Mouse (Mus musculus) midbrain, embryonic 11.5 days (tissue): ENCODE measurements around the gene Gng13. TPM values are rescaled to one million over a fixed set of nuclear protein-coding genes. Genes with fewer than 3 reads are reported as not detected.

Experiments
- ATAC-seq: fragments of 200-750 bp; cut with Nextera tagmentation; 2 replicates; pipeline ENCODE4 v1.8.0; 2017; ENCODE audit warnings: moderate TSS enrichment, moderate library complexity; ENCODE audit not compliant: low FRiP score
- DNase-seq: peaks from one replicate; pipeline ENCODE4 v3.0.0; 2015; ENCODE audit warnings: low spot score; ENCODE audit errors: missing footprints
- H3K27ac ChIP-seq: fragments of 300-500 bp; sonication (generic); 2 replicates; pipeline ENCODE4 v1.5.1; 2014; ENCODE audit warnings: low read depth, low read length
- H3K27me3 ChIP-seq: fragments of 300-500 bp; sonication (generic); 2 replicates; pipeline ENCODE4 v1.6.1; 2014; ENCODE audit warnings: mild to moderate bottlenecking, low read length, moderate library complexity, mixed read lengths; ENCODE audit not compliant: control insufficient read depth, insufficient read depth
- H3K36me3 ChIP-seq: fragments of 300-500 bp; sonication (generic); 2 replicates; pipeline ENCODE4 v1.6.1; 2014; ENCODE audit warnings: mild to moderate bottlenecking, low read length, moderate library complexity, mixed read lengths; ENCODE audit not compliant: control insufficient read depth, insufficient read depth
- H3K4me1 ChIP-seq: fragments of 300-500 bp; sonication (generic); 2 replicates; pipeline ENCODE4 v1.6.1; 2014; ENCODE audit warnings: low read length; ENCODE audit not compliant: control insufficient read depth, insufficient read depth
- H3K4me2 ChIP-seq: fragments of 300-500 bp; sonication (generic); 2 replicates; pipeline ENCODE4 v1.6.1; 2014; ENCODE audit warnings: mild to moderate bottlenecking, moderate library complexity
- H3K4me3 ChIP-seq: fragments of 300-500 bp; sonication (generic); 2 replicates; pipeline ENCODE4 v1.5.1; 2014; ENCODE audit warnings: low read depth, low read length
- H3K9ac ChIP-seq: fragments of 300-500 bp; sonication (generic); 2 replicates; pipeline ENCODE4 v1.6.1; 2014; ENCODE audit warnings: low read length
- H3K9me3 ChIP-seq: fragments of 300-500 bp; sonication (generic); 2 replicates; pipeline ENCODE4 v1.6.1; 2016; ENCODE audit warnings: low read length; ENCODE audit not compliant: control insufficient read depth
- WGBS: fragments of 180-500 bp; shearing (Covaris S2); extraction: QIAGEN DNeasy Blood & Tissue Kit; methylation state at CpG from one replicate; pipeline ENCODE4 v1.1.7; 2014; 5-methylcytosine and 5-hydroxymethylcytosine counted together
- polyA plus RNA-seq: library from polyadenylated mRNA; unstranded; fragments of >200 nt; fragmentation: Nextera tagmentation; extraction: Ambion mirVana; gene quantifications from 2 replicates; pipeline ENCODE4 v1.2.1, GENCODE M21; 2014

Gene Gng13
- polyA plus RNA-seq, 1 experiment from 2014 or later, result 1.3 TPM

DNA sequence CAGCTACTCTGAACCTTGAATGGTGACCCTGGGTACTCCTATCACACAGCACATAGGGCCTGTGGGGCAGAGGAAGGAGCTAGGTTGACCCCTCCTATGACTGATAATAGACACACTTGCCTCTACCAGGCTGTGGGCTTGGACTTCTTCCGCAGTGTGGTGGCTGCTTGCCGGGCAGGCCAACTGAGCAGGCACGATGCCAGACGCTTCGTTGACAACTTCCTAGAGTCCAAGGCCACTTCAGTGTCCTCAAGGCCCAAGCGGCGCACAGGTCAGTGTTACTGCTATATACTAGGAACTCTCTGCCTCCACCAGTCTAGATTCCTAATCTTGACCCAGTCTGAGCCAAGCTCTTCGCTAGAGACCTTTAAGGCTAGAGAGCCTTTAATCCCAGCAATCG, 26.9 kb downstream of the Gng13 start:
- 96% methylated on average over 9 of the region's 9 CpGs for WGBS
- Histone ChIP-seq H3K4me1 (no peaks in the 10 kb centered on the region), H3K27ac (no peak overlapping the region), H3K9ac (no peak overlapping the region), H3K4me2 (no peak overlapping the region), H3K36me3 (no peaks in the 10 kb centered on the region), H3K4me3 (no peak overlapping the region), H3K9me3 (no peaks in the 10 kb centered on the region), H3K27me3 (no peaks in the 10 kb centered on the region)
- DNase-seq, result no peak
- no peak for ATAC-seq

DNA sequence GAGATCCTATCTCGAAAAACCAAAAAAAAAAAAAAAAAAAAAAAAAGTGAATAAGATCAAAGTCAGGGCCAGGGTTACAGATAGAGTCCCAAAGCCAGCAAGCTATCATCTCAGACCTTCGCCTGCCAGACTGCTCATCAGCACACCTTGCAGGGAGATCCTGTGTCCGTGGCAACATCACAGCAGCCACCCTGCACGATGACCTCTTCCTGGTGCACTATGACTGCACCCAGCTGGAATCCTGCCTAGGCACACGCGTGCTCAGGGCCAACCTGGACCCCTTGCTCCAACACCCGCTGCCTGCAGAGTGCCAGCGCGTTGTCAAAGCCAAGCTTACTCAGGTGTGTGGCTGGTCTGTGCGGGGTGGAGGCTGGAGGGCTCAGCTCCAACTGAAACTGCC, 27.3 kb downstream of the Gng13 start:
- 82% methylated on average over 10 of the region's 10 CpGs for WGBS
- no peak for ATAC-seq
- Histone ChIP-seq H3K4me3 (no peak overlapping the region), H3K36me3 (no peaks in the 10 kb centered on the region), H3K4me1 (no peaks in the 10 kb centered on the region), H3K27ac (no peak overlapping the region), H3K9me3 (no peaks in the 10 kb centered on the region), H3K9ac (no peak overlapping the region), H3K27me3 (no peaks in the 10 kb centered on the region), H3K4me2 (no peak overlapping the region)
- no peak for DNase-seq

DNA sequence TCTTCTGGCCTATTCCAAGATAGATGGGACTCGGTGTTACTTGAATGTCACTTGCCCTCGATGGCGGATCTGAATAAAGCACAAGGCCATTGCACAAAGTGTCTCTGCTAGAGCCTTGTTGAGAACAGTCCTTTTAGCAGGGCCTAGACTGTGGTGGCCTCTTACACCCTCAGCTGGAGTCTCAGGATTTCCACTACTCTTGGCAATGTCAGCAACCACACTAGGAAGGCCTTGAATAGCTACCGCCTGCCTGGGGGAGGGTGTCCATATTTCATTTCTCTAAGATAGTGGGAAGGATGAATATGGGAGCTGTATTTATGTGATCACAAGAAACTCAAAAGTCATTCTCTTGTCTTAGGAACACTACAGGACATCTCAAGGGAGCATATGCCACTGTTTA, 31.3 kb downstream of the Gng13 start:
- no peak overlapping the region for H3K4me2 ChIP-seq
- H3K9me3 ChIP-seq, result no peaks in the 10 kb centered on the region
- H3K36me3 ChIP-seq, result no peaks in the 10 kb centered on the region
- DNase-seq, result no peak
- H3K4me3 ChIP-seq, result no peak overlapping the region
- H3K27me3 ChIP-seq, result no peaks in the 10 kb centered on the region
- H3K27ac ChIP-seq, result no peak overlapping the region
- 88% methylated on average over 4 of the region's 4 CpGs for WGBS
- no peak for ATAC-seq
- no peak overlapping the region for H3K9ac ChIP-seq
- no peaks in the 10 kb centered on the region for H3K4me1 ChIP-seq

DNA sequence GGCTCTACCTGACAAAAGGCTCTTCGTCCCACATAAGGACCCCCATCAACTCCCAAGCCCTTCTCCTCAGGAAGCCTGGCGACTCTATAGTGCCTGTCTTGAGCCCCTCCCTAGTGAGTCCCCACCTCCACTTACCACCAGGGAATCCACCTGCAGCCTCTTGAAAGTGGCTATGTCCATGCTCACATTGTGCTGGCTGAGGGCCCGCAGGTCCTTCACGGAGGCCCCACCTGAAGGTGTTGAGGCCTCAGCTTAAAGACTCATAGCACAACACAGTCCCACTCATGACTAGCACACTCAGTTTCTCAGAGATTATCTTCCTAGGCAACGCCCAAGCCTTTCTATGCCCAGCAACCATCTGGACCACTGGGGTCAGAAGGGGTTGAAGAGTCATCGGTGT, 32.3 kb downstream of the Gng13 start:
- Histone ChIP-seq H3K4me3 (no peak overlapping the region), H3K4me2 (no peak overlapping the region), H3K4me1 (no peaks in the 10 kb centered on the region), H3K9ac (no peak overlapping the region), H3K36me3 (no peaks in the 10 kb centered on the region), H3K9me3 (no peaks in the 10 kb centered on the region), H3K27me3 (no peaks in the 10 kb centered on the region), H3K27ac (no peak overlapping the region)
- WGBS, result 76% methylated on average over 6 of the region's 6 CpGs
- ATAC-seq (no peak), DNase-seq (peak; percentile 4)

DNA sequence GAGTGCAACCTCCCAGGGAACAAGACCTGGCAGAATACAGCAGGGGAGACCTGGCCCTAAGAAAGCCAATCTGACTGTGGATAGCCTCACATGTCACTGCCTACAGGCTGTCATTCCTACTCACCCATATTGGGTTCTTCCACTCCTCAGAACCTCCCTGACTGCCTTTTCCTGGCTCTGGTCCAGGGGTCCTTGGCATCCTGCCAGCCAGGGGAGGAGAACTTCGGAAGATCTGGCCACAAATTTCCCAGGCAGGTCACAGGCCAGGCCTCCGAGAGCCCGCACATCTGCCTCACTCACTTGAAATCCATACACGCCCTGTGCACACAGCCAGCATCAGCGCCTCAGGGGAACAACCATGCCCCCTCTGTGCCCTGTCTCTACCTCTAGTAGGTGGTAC, 34.5 kb downstream of the Gng13 start:
- Histone ChIP-seq H3K4me1 (no peaks in the 10 kb centered on the region), H3K9me3 (no peaks in the 10 kb centered on the region), H3K36me3 (no peaks in the 10 kb centered on the region), H3K27ac (no peak overlapping the region), H3K4me3 (no peak overlapping the region), H3K27me3 (no peaks in the 10 kb centered on the region), H3K9ac (no peak overlapping the region), H3K4me2 (no peak overlapping the region)
- ATAC-seq (no peak), DNase-seq (peak; percentile 17)
- WGBS, result 72% methylated on average over 5 of the region's 5 CpGs

DNA sequence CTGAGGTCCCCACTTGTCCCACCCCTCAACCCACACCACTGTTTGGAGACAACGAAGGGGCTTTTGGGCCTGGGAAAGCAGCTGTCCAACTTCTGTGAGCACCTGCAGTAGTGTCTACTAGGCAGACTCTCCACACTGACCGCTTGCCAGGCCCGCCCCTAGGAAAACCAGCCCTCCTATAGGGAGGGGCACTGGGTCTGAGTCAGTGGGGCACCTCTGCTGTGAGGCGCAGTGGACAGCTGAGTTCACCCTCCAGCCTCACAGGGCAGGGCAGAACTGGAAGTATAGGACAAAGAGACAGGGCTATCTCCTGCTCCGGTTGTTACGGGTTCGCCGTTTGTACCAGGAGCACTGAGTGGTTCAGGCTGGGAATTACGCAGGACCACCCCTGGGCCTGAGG, 37.3 kb downstream of the Gng13 start, which contains the start of gene Msln:
TSS of gene Msln (minus strand) at position 138 of the 400 bp plus-strand sequence.
- Histone ChIP-seq H3K27me3 (no peaks in the 10 kb centered on the region), H3K4me2 (no peak within 1 kb of the TSS), H3K9me3 (no peaks in the 10 kb centered on the region), H3K27ac (no peak within 1 kb of the TSS), H3K4me1 (no peaks in the 10 kb centered on the region), H3K4me3 (no peak within 1 kb of the TSS), H3K36me3 (no peaks in the 10 kb centered on the region), H3K9ac (no peak within 1 kb of the TSS; the same call in 1 of the 2 replicates)
- DNase-seq, result no peak
- 87% methylated on average over 9 of the region's 9 CpGs for WGBS
- no peak for ATAC-seq

DNA sequence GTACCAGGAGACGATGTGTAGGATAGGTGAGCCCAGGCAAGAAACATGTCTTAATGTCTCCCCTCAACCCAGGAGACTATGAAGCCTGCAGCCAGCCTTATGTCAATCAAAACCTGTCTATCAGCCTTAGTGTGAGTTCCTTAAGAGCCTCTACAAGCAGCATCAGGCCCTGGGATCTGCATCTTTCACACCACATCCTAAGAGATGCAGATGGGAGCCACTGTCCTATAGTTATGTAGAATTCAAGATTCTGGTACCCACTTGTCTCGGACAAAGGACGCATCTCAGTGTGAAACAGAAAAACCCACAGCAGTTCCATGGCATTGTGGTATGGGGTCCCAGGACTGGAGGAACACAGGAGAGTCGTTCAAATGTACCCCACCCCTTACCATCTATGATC, 38.1 kb downstream of the Gng13 start:
- Histone ChIP-seq H3K9me3 (no peaks in the 10 kb centered on the region), H3K4me1 (no peaks in the 10 kb centered on the region), H3K27me3 (no peaks in the 10 kb centered on the region), H3K36me3 (no peaks in the 10 kb centered on the region), H3K27ac (no peak overlapping the region), H3K4me3 (no peak overlapping the region), H3K9ac (no peak overlapping the region; the same call in 1 of the 2 replicates), H3K4me2 (no peak overlapping the region)
- DNase-seq (no peak), ATAC-seq (no peak)
- WGBS, result 83% methylated on average over 4 of the region's 4 CpGs

DNA sequence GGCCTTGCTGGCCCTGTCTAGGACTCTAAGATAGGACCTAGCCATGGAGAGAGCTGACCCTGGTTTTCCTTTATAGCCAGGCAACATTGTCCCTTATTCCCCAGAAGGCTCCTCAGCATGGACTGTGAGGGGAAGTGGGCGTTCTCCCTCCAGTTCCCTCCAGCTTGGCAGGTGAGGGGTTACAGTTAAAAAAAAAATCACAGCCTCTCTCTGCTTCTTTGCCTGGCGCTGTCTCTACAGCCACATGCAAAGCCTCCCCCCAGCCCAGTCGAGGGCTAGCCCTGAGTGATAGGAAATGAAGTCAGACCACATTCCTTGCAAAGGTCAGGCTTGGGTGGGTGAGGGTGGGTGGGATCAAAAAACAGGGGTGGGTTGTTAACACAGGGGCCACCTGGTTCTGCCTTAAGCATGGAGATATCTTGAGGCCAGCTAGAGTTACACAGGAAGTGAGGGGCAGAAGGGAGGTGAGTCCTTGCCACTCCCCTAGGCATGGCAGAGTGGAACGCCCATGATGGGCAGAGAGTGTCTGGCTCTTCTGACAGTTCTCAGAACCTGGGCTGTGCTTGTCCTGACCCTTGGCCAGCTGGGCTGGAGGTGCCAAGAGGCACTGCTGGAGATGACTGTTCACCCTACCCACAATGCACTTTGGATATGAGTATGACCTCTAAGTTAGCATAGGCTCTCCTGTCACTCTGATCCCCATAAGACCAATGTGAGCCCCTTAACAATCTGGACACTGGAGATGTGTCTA, 38.8 kb downstream of the Gng13 start:
- ATAC-seq (no peak), DNase-seq (no peak)
- Histone ChIP-seq H3K9ac (no peak overlapping the region), H3K36me3 (no peaks in the 10 kb centered on the region), H3K27ac (no peak overlapping the region), H3K4me1 (no peaks in the 10 kb centered on the region), H3K4me2 (no peak overlapping the region), H3K4me3 (no peak overlapping the region), H3K27me3 (no peaks in the 10 kb centered on the region), H3K9me3 (no peaks in the 10 kb centered on the region)
- 70% methylated on average over 4 of the region's 4 CpGs for WGBS

DNA sequence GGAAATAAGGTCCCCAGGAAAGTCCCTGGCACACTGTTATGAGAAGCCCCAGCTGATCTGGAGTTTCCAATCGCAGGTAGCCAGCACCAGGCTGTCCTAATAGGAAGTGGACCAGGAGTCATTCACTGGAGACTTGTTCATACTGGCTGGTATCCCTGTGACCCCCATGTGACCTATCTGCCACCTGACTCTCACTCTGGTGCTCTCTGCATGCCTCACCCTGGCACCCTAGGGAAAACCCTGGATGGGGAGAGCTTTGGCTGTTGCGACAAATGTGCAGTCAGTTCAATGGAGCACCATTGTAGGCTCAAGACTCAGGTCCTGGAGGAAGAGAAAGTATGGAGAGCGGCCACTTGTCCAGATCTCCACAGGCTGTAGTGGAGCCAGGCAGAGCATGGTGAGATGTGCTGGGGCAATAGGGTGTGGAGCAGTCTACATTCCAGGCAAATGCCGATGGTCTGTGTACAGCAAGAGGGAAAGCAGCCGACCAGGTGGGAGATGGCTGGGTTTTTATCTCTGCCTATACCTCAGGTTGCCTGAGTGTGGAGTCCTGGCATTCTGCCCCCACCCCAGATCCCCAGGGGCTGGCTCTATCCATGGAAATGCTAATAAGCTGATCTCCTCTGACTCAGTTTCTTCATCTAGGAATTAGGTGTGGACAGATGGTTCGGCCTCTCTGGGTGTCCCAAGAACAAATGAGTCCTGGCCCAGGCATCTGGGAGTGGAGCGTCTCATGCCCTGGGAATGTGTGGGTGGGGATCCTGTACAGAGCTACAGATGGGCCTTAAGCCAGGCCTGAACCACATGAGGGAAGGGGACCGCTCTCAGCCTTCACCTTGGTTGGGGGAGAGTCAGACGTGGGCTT, 39.6 kb downstream of the Gng13 start:
- ATAC-seq (no peak), DNase-seq (no peak)
- Histone ChIP-seq H3K36me3 (no peaks in the 10 kb centered on the region), H3K4me1 (no peaks in the 10 kb centered on the region), H3K9ac (no peak overlapping the region), H3K4me2 (no peak overlapping the region), H3K9me3 (no peaks in the 10 kb centered on the region), H3K27ac (no peak overlapping the region), H3K27me3 (no peaks in the 10 kb centered on the region), H3K4me3 (no peak overlapping the region)
- WGBS, result 88% methylated on average over 9 of the region's 9 CpGs
